Mouse (Mus musculus) CH12.LX (cell line): ENCODE data around the gene Pnpla3. TPM values are rescaled to one million over a fixed set of nuclear protein-coding genes. Genes with fewer than 3 reads are reported as not detected.

Experiments
- DNase-seq: peaks from one replicate; pipeline ENCODE4 v3.0.0-alpha.2; 2013; ENCODE audit errors: extremely low read depth
- H3K27ac ChIP-seq: 2 replicates; pipeline ENCODE4 v1.5.1; 2012; ENCODE audit warnings: low read depth, mild to moderate bottlenecking, control low read depth, moderate library complexity; ENCODE audit not compliant: insufficient read depth
- H3K27me3 ChIP-seq: replicated peaks from 2 replicates; pipeline ENCODE3; 2012; ENCODE audit warnings: inconsistent platforms
- H3K36me3 ChIP-seq, 2 experiments: replicated peaks in 1 of 2; 2 replicates each; pipeline versions ENCODE3 to v1.6.1; 2012; ENCODE audit warnings: inconsistent platforms in 1 of 2, low read length in 1 of 2, mild to moderate bottlenecking in 1 of 2, mixed read lengths in 1 of 2, moderate library complexity in 1 of 2; ENCODE audit not compliant: control insufficient read depth in 1 of 2, insufficient read depth in 1 of 2
- H3K4me1 ChIP-seq, 2 experiments: 2 replicates each; pipeline ENCODE4 v1.6.1; 2012; ENCODE audit warnings: inconsistent platforms in 1 of 2, moderate library complexity in 1 of 2; ENCODE audit not compliant: insufficient read depth in 2 of 2, control insufficient read depth in 1 of 2
- H3K4me2 ChIP-seq: 2 replicates; pipeline ENCODE4 v1.6.1; 2012; ENCODE audit warnings: low read depth, mild to moderate bottlenecking, control low read depth; ENCODE audit not compliant: poor library complexity, insufficient read depth, severe bottlenecking
- H3K4me3 ChIP-seq, 3 experiments: fragments of 150-350 bp in 1 of 3; sonication (generic) in 1 of 3; replicated peaks in 1 of 3; 2 replicates each; pipeline versions ENCODE3 to v1.5.1; 2011 to 2012; ENCODE audit warnings: low read depth in 2 of 3, low read length in 2 of 3, mild to moderate bottlenecking in 2 of 3, moderate library complexity in 2 of 3, control low read depth in 1 of 3, improper control_type of control experiment in 1 of 3, inconsistent platforms in 1 of 3, mixed read lengths in 1 of 3; ENCODE audit not compliant: poor library complexity in 1 of 3
- H3K79me2 ChIP-seq: replicated peaks from 2 replicates; pipeline ENCODE4 v1.6.1; 2012; ENCODE audit warnings: mild to moderate bottlenecking, moderate library complexity; ENCODE audit not compliant: control insufficient read depth, poor library complexity, insufficient read depth, severe bottlenecking; ENCODE audit errors: extremely low read depth
- H3K9ac ChIP-seq: 2 replicates; pipeline ENCODE4 v1.6.1; 2012; ENCODE audit warnings: low read depth, mild to moderate bottlenecking, control low read depth, moderate library complexity; ENCODE audit not compliant: insufficient read depth
- H3K9me3 ChIP-seq: replicated peaks from 2 replicates; pipeline ENCODE3; 2012; ENCODE audit warnings: low read length, inconsistent platforms, mixed read lengths
- BHLHE40 ChIP-seq: IDR thresholded peaks from 2 replicates; pipeline ENCODE4 v1.6.1; 2011; ENCODE audit warnings: mild to moderate bottlenecking, low read depth, low read length, improper control_type of control experiment
- CHD2 ChIP-seq: IDR thresholded peaks from 2 replicates; pipeline ENCODE4 v1.6.1; 2011; ENCODE audit warnings: low read length, improper control_type of control experiment
- ELF1 ChIP-seq: IDR thresholded peaks from 2 replicates; pipeline ENCODE4 v1.6.1; 2014; ENCODE audit warnings: low read depth, mild to moderate bottlenecking, inconsistent platforms, low read length, improper control_type of control experiment
- EP300 ChIP-seq: IDR thresholded peaks from 2 replicates; pipeline ENCODE4 v1.6.1; 2011; ENCODE audit warnings: low read length, improper control_type of control experiment
- GABPA ChIP-seq: IDR thresholded peaks from 2 replicates; pipeline ENCODE4 v1.6.1; 2012; ENCODE audit warnings: low read depth, low read length, improper control_type of control experiment, inconsistent platforms; ENCODE audit not compliant: insufficient replicate concordance
- JUND ChIP-seq: conservative IDR thresholded peaks from 2 replicates; pipeline ENCODE4 v1.6.1; 2011; ENCODE audit warnings: low read depth, low read length, improper control_type of control experiment
- MAFK ChIP-seq: IDR thresholded peaks from 2 replicates; pipeline ENCODE4 v1.6.1; 2011; ENCODE audit warnings: low read length, improper control_type of control experiment; ENCODE audit not compliant: insufficient replicate concordance
- MAX ChIP-seq: IDR thresholded peaks from 2 replicates; pipeline ENCODE4 v1.6.1; 2011; ENCODE audit warnings: low read length, improper control_type of control experiment
- MAZ ChIP-seq: IDR thresholded peaks from 2 replicates; pipeline ENCODE4 v1.6.1; 2012; ENCODE audit warnings: low read depth, mild to moderate bottlenecking, inconsistent platforms, low read length, improper control_type of control experiment, moderate library complexity
- MEF2A ChIP-seq: IDR thresholded peaks from 2 replicates; pipeline ENCODE4 v1.6.1; 2014; ENCODE audit warnings: low read depth, mild to moderate bottlenecking, inconsistent platforms, low read length, improper control_type of control experiment, borderline replicate concordance
- MYC ChIP-seq: IDR thresholded peaks from 2 replicates; pipeline ENCODE4 v1.6.1; 2011; ENCODE audit warnings: low read depth, mild to moderate bottlenecking, improper control_type of control experiment, low read length
- NELFE ChIP-seq: IDR thresholded peaks from 2 replicates; pipeline ENCODE4 v1.6.1; 2011; ENCODE audit warnings: low read depth, low read length, improper control_type of control experiment
- PAX5 ChIP-seq: IDR thresholded peaks from 2 replicates; pipeline ENCODE4 v1.6.1; 2012; ENCODE audit warnings: low read length, inconsistent platforms, mixed read lengths
- POLR2A ChIP-seq: IDR thresholded peaks from 2 replicates; pipeline ENCODE4 v1.6.1; 2011; ENCODE audit warnings: low read depth, mild to moderate bottlenecking, improper control_type of control experiment, low read length
- POLR2AphosphoS2 ChIP-seq: IDR thresholded peaks from 2 replicates; pipeline ENCODE4 v1.6.1; 2011; ENCODE audit warnings: low read depth, low read length, improper control_type of control experiment
- RAD21 ChIP-seq: IDR thresholded peaks from 2 replicates; pipeline ENCODE4 v1.6.1; 2011; ENCODE audit warnings: low read depth, mild to moderate bottlenecking, low read length, improper control_type of control experiment, moderate library complexity
- SMC3 ChIP-seq: IDR thresholded peaks from 2 replicates; pipeline ENCODE4 v1.6.1; 2011; ENCODE audit warnings: low read depth, low read length, improper control_type of control experiment
- UBTF ChIP-seq: IDR thresholded peaks from 2 replicates; pipeline ENCODE4 v1.6.1; 2012; ENCODE audit warnings: low read depth, mild to moderate bottlenecking, inconsistent platforms, low read length, improper control_type of control experiment, moderate library complexity
- USF1 ChIP-seq: IDR thresholded peaks from 2 replicates; pipeline ENCODE4 v1.6.1; 2014; ENCODE audit warnings: low read depth, mild to moderate bottlenecking, inconsistent platforms, low read length, improper control_type of control experiment
- USF2 ChIP-seq: conservative IDR thresholded peaks from 2 replicates; pipeline ENCODE4 v1.6.1; 2011; ENCODE audit warnings: low read depth, low read length, improper control_type of control experiment
- ZMIZ1 ChIP-seq: IDR thresholded peaks from 2 replicates; pipeline ENCODE4 v1.6.1; 2012; ENCODE audit warnings: low read depth, mild to moderate bottlenecking, inconsistent platforms, low read length, improper control_type of control experiment
- ZNF384 ChIP-seq: IDR thresholded peaks from 2 replicates; pipeline ENCODE4 v1.6.1; 2012; ENCODE audit warnings: low read depth, low read length, improper control_type of control experiment, inconsistent platforms
- dilution Hi-C: fragments of 300-500 bp; cut with MboI; formaldehyde crosslinking; loops from 2 replicates; pipeline ENCODE4 v1.14.3; 2020; ENCODE audit warnings: low sequenced_read_pairs; ENCODE audit not compliant: extremely low pct_unique_long_range_greater_than_20kb, extremely low pct_ligation_motif_present
- in situ Hi-C: fragments of 300-500 bp; cut with MboI; formaldehyde crosslinking; loops from 3 replicates; pipeline ENCODE4 v1.14.3; 2019; ENCODE audit warnings: low sequenced_read_pairs, low pct_ligation_motif_present, low pct_unique_long_range_greater_than_20kb, mixed read lengths
- polyA plus RNA-seq: library from polyadenylated mRNA; unstranded; fragments of >175 nt; gene quantifications from 2 replicates; pipeline ENCODE4 v1.2.1, GENCODE M21; 2012; ENCODE audit warnings: low read depth; ENCODE audit not compliant: insufficient read length
- total RNA-seq, 2 experiments: library from RNA; depleted of rRNA; stranded (reverse); fragments of 300-350 nt in 1 of 2; fragments of >200 nt in 1 of 2; gene quantifications; 2 replicates each; pipeline ENCODE4 v1.2.3; 2012 to 2014

The Pnpla3 gene
- total and polyA plus RNA-seq, 3 experiments = 0.41 to 3.2 (median 2.2) TPM

GRCm38 (mm10) chr15:84207327-84207726 lies 39.7 kb downstream of the Pnpla3 start:
- Histone ChIP-seq H3K36me3 (peaks cover 80 to 94% of the 10 kb centered on the region in 2 experiments), H3K27ac (no peak overlapping the region), H3K4me3 (no peak overlapping the region), H3K9ac (no peak overlapping the region), H3K27me3 (no peaks in the 10 kb centered on the region), H3K4me2 (no peak overlapping the region), H3K4me1 (peaks cover 5 to 11% of the 10 kb centered on the region in 2 experiments), H3K9me3 (no peaks in the 10 kb centered on the region), H3K79me2 (no peaks in the 10 kb centered on the region)
- dilution Hi-C loops = no loop called here
- no peak for TF ChIP-seq POLR2AphosphoS2
- no peak for TF ChIP-seq SMC3
- TF ChIP-seq JUND = no peak
- TF ChIP-seq GABPA = no peak
- TF ChIP-seq ZMIZ1 = no peak
- TF ChIP-seq RAD21 = no peak
- TF ChIP-seq ELF1 = no peak
- no peak for TF ChIP-seq MAFK
- no peak for TF ChIP-seq BHLHE40
- TF ChIP-seq ZNF384 = no peak
- TF ChIP-seq UBTF = no peak
- TF ChIP-seq USF1 = no peak
- in situ Hi-C loops = no loop called here
- DNase-seq = no peak

GRCm38 (mm10) chr15:84209517-84210412 lies 42.1 kb downstream of the Pnpla3 start:
- no peak for DNase-seq
- no peak overlapping the region for H3K4me3 ChIP-seq
- H3K36me3 ChIP-seq = peaks cover 64 to 86% of the 10 kb centered on the region in 2 experiments
- no peaks in the 10 kb centered on the region for H3K9me3 ChIP-seq
- dilution Hi-C loops = no loop called here
- H3K4me1 ChIP-seq = peaks cover 18 to 32% of the 10 kb centered on the region in 2 experiments
- no peaks in the 10 kb centered on the region for H3K27me3 ChIP-seq
- in situ Hi-C loops = no loop called here
- H3K27ac ChIP-seq = no peak overlapping the region
- H3K79me2 ChIP-seq = no peaks in the 10 kb centered on the region
- no peak overlapping the region for H3K9ac ChIP-seq
- H3K4me2 ChIP-seq = no peak overlapping the region
- TF ChIP-seq MAZ (no peak), USF1 (no peak), MAX (no peak), NELFE (no peak), RAD21 (no peak), SMC3 (no peak), MEF2A (no peak), MYC (no peak), USF2 (no peak), UBTF (no peak), PAX5 (no peak), EP300 (no peak), ZMIZ1 (no peak), CHD2 (no peak), JUND (no peak), POLR2A (no peak)
